20 mouse cellular contexts compared by ENCODE assay signal in genomic region chr3:98079601-98080215, GRCm38 (mm10).
"Had no signal": no experiment of that assay in that cellular context is flagged by ENCODE, and none has a peak within 500 bp of the region (broad histone marks: within the 10 kb centered on the region; RNA-seq: fewer than 3 reads in every experiment).

No protein-coding gene starts in this region.

- DNase-seq: kidney, adult 2 months; kidney, postnatal 10 days; kidney, postnatal 4 days; layer of hippocampus, adult 9-11 months; lung, adult 2 months; lung, postnatal 14 days; lung, postnatal 4 days; thymus, adult 18-20 months; thymus, postnatal 36 days had no signal

- ATAC-seq: intestine, postnatal 0 days; midbrain, embryonic 13.5 days; midbrain, embryonic 16.5 days had no signal

- H3K36me3 ChIP-seq: midbrain, embryonic 13.5 days had no signal

- H3K27me3 ChIP-seq: kidney, embryonic 15.5 days; limb, embryonic 13.5 days; liver, embryonic 15.5 days; midbrain, embryonic 13.5 days; neural tube, embryonic 13.5 days had no signal

- H3K9ac ChIP-seq: kidney, embryonic 15.5 days; limb, embryonic 13.5 days; liver, embryonic 15.5 days; midbrain, embryonic 13.5 days; neural tube, embryonic 13.5 days had no signal

- H3K4me3 ChIP-seq: kidney, embryonic 15.5 days; layer of hippocampus, adult 2 months; limb, embryonic 10.5 days; limb, embryonic 13.5 days; liver, embryonic 15.5 days; midbrain, embryonic 10.5 days; midbrain, embryonic 13.5 days; myocyte; neural tube, embryonic 13.5 days had no signal

- H3K9me3 ChIP-seq: kidney, embryonic 15.5 days; limb, embryonic 10.5 days; limb, embryonic 13.5 days; liver, embryonic 15.5 days; midbrain, embryonic 10.5 days; midbrain, embryonic 13.5 days; neural tube, embryonic 13.5 days had no signal

- H3K27ac ChIP-seq: kidney, embryonic 15.5 days; layer of hippocampus, adult 2 months; limb, embryonic 10.5 days; limb, embryonic 13.5 days; midbrain, embryonic 10.5 days; midbrain, embryonic 13.5 days; neural tube, embryonic 13.5 days had no signal
